Comparison of ENCODE assay signal across 9 mouse cellular contexts in genomic region chr15:101988119-101988518, GRCm38 (mm10). TPM values are rescaled to one million over a fixed set of nuclear protein-coding genes. Genes with fewer than 3 reads are reported as not detected.
DNase-seq lines count a peak whose midpoint lies in the region; ATAC-seq and TF ChIP-seq lines count a peak whose summit lies in the region.
"Had no signal": no experiment of that assay in that cellular context is flagged by ENCODE, and none has a peak within 500 bp of the region (broad histone marks: within the 10 kb centered on the region; RNA-seq: fewer than 3 reads in every experiment).

No protein-coding gene starts in this region.

- under 1% methylated on average over 10 of the region's 10 CpGs for WGBS in midbrain, embryonic 11.5 days
- 0% methylated on average over 10 of the region's 10 CpGs for WGBS in midbrain, embryonic 15.5 days
- WGBS in hindbrain, embryonic 15.5 days, result 0% methylated on average over 10 of the region's 10 CpGs
- 0% methylated on average over 10 of the region's 10 CpGs for WGBS in midbrain, embryonic 14.5 days

- no peak overlapping the region for H3K27ac ChIP-seq in midbrain, embryonic 11.5 days (ENCODE audit: low read depth, low read length)
- H3K27ac ChIP-seq in midbrain, embryonic 15.5 days, result no peak overlapping the region
- H3K27ac ChIP-seq in hindbrain, embryonic 15.5 days (replicated peaks), result no peak overlapping the region
- no peak overlapping the region for H3K27ac ChIP-seq in left cerebral cortex, adult 2 months
- no peak overlapping the region for H3K27ac ChIP-seq in midbrain, embryonic 14.5 days (replicated peaks; ENCODE audit: low read depth, low read length)
- H3K27ac ChIP-seq: embryonic facial prominence, embryonic 12.5 days had no signal

- no peaks in the 10 kb centered on the region for H3K27me3 ChIP-seq in midbrain, embryonic 11.5 days (ENCODE audit: control insufficient read depth, insufficient read depth, low read length)
- peaks cover 14% of the 10 kb centered on the region for H3K27me3 ChIP-seq in midbrain, embryonic 15.5 days (replicated peaks)
- H3K27me3 ChIP-seq in hindbrain, embryonic 15.5 days, result peaks cover 8% of the 10 kb centered on the region; the same call in 1 of the 2 replicates
- H3K27me3 ChIP-seq in midbrain, embryonic 14.5 days (ENCODE audit: control insufficient read depth, insufficient read depth, low read length), result no peaks in the 10 kb centered on the region; the same call in 1 of the 2 replicates
- H3K27me3 ChIP-seq: embryonic facial prominence, embryonic 12.5 days had no signal

- H3K4me1 ChIP-seq in midbrain, embryonic 11.5 days (ENCODE audit: control insufficient read depth, insufficient read depth, low read length), result 0 out of 2 replicates have a peak, but pooled peaks cover 5% of the 10 kb centered on the region
- H3K4me1 ChIP-seq in midbrain, embryonic 15.5 days, result 0 out of 2 replicates have a peak, but pooled peaks cover 2% of the 10 kb centered on the region
- peaks cover 6% of the 10 kb centered on the region; the same call in 1 of the 2 replicates for H3K4me1 ChIP-seq in hindbrain, embryonic 15.5 days (replicated peaks)
- H3K4me1 ChIP-seq in midbrain, embryonic 14.5 days (ENCODE audit: control insufficient read depth, insufficient read depth, low read length), result no peaks in the 10 kb centered on the region

- no peak overlapping the region for H3K4me2 ChIP-seq in midbrain, embryonic 11.5 days
- H3K4me2 ChIP-seq in midbrain, embryonic 15.5 days, result no peak overlapping the region
- peak overlapping the region; percentile 36 for H3K4me2 ChIP-seq in hindbrain, embryonic 15.5 days
- H3K4me2 ChIP-seq in midbrain, embryonic 14.5 days (ENCODE audit: low read length), result no peak overlapping the region
- H3K4me2 ChIP-seq: embryonic facial prominence, embryonic 12.5 days had no signal

- intact Hi-C loops in left cerebral cortex, adult 2 months (cut with DNase I), result loop anchor here (1.0 to 2.0 kb wide), 2 partner anchors 77 to 159 kb away; no protein-coding TSS in a partner anchor

- H3K36me3 ChIP-seq in midbrain, embryonic 11.5 days (ENCODE audit: control insufficient read depth, insufficient read depth, low read length), result no peaks in the 10 kb centered on the region
- H3K36me3 ChIP-seq in midbrain, embryonic 15.5 days (replicated peaks), result no peaks in the 10 kb centered on the region
- H3K36me3 ChIP-seq in hindbrain, embryonic 15.5 days, result no peaks in the 10 kb centered on the region
- no peaks in the 10 kb centered on the region for H3K36me3 ChIP-seq in midbrain, embryonic 14.5 days (ENCODE audit: control insufficient read depth, insufficient read depth, low read length)
- H3K36me3 ChIP-seq: embryonic facial prominence, embryonic 12.5 days had no signal

- TF ChIP-seq CTCF in left cerebral cortex, adult 2 months (IDR thresholded peaks at IDR 0.05), result peak; percentile 98

- no peak overlapping the region for H3K4me3 ChIP-seq in midbrain, embryonic 11.5 days (ENCODE audit: low read depth, low read length)
- no peak overlapping the region for H3K4me3 ChIP-seq in midbrain, embryonic 15.5 days
- H3K4me3 ChIP-seq in hindbrain, embryonic 15.5 days, result no peak overlapping the region
- H3K4me3 ChIP-seq in left cerebral cortex, adult 2 months, result no peak overlapping the region
- H3K4me3 ChIP-seq in midbrain, embryonic 14.5 days (replicated peaks; ENCODE audit: low read depth, low read length), result no peak overlapping the region
- H3K4me3 ChIP-seq: embryonic facial prominence, embryonic 12.5 days had no signal

- ATAC-seq in midbrain, embryonic 11.5 days (ENCODE audit: low FRiP score), result no peak
- ATAC-seq in midbrain, embryonic 15.5 days (replicated peaks), result no peak
- ATAC-seq in frontal cortex, adult (ENCODE audit: low TSS enrichment), result peak; percentile 54
- ATAC-seq in hindbrain, embryonic 15.5 days (ENCODE audit: low FRiP score, low read depth), result no peak
- ATAC-seq in midbrain, embryonic 14.5 days (ENCODE audit: low FRiP score, low TSS enrichment), result peak; percentile 57; the same call in 1 of the 2 replicates

- H3K9me3 ChIP-seq in midbrain, embryonic 11.5 days (ENCODE audit: control insufficient read depth, low read length), result no peaks in the 10 kb centered on the region
- no peaks in the 10 kb centered on the region for H3K9me3 ChIP-seq in midbrain, embryonic 15.5 days
- no peaks in the 10 kb centered on the region for H3K9me3 ChIP-seq in hindbrain, embryonic 15.5 days
- no peaks in the 10 kb centered on the region for H3K9me3 ChIP-seq in midbrain, embryonic 14.5 days (ENCODE audit: control insufficient read depth, low read length)
- H3K9me3 ChIP-seq: embryonic facial prominence, embryonic 12.5 days had no signal

- H3K9ac ChIP-seq in midbrain, embryonic 11.5 days (ENCODE audit: low read length), result no peak overlapping the region
- no peak overlapping the region for H3K9ac ChIP-seq in midbrain, embryonic 15.5 days
- H3K9ac ChIP-seq in hindbrain, embryonic 15.5 days, result no peak overlapping the region
- H3K9ac ChIP-seq in midbrain, embryonic 14.5 days (replicated peaks; ENCODE audit: low read length), result no peak overlapping the region
- H3K9ac ChIP-seq: embryonic facial prominence, embryonic 12.5 days had no signal

- peak; percentile 98 for DNase-seq in midbrain, embryonic 11.5 days (ENCODE audit: low spot score, missing footprints)
- DNase-seq in cerebellum, adult 9-10 months, result peak; percentile 84
- peak; percentile 80 to 88 for DNase-seq in left cerebral cortex, adult 2 months (ENCODE audit: extremely low spot score in 1 of 2, low spot score in 2 of 2)
- DNase-seq in midbrain, embryonic 14.5 days, result peak; percentile 94
- peak; percentile 79 to 91 for DNase-seq in spleen, postnatal 4 days (ENCODE audit: low spot score in 2 of 2)

RNA-seq across cellular contexts. Expression of gene Krt8, which starts 16.2 kb away (rescaled TPM):
- 9.2 and 10.2 TPM in 2 replicates for polyA plus RNA-seq in midbrain, embryonic 11.5 days (2014; fragmentation: Nextera tagmentation; extraction: Ambion mirVana)
- 1.8 and 2.0 TPM in 2 replicates for polyA plus RNA-seq in midbrain, embryonic 15.5 days (2015; fragmentation: Nextera tagmentation; extraction: Ambion mirVana)
- 3.1 and 4.6 TPM in 2 replicates for polyA plus RNA-seq in hindbrain, embryonic 15.5 days (2015; fragmentation: Nextera tagmentation; extraction: Ambion mirVana)
- total RNA-seq in left cerebral cortex, adult 2 months (2021), result under 1 TPM in 1 of 2 experiments, not detected in 1; 0.29 TPM
- polyA plus RNA-seq in midbrain, embryonic 14.5 days (2014; fragmentation: Nextera tagmentation; extraction: Ambion mirVana), result 0.15 and 0.59 TPM in 2 replicates

RNA-seq across cellular contexts. Expression of gene Krt78, which starts 34.0 kb away (rescaled TPM):
- not detected in 2 replicates for polyA plus RNA-seq in midbrain, embryonic 11.5 days (2014; fragmentation: Nextera tagmentation; extraction: Ambion mirVana)
- polyA plus RNA-seq in midbrain, embryonic 15.5 days (2015; fragmentation: Nextera tagmentation; extraction: Ambion mirVana), result not detected in 2 replicates
- polyA plus RNA-seq in hindbrain, embryonic 15.5 days (2015; fragmentation: Nextera tagmentation; extraction: Ambion mirVana), result not detected in 2 replicates
- total RNA-seq in left cerebral cortex, adult 2 months (2021), result not detected
- polyA plus RNA-seq in midbrain, embryonic 14.5 days (2014; fragmentation: Nextera tagmentation; extraction: Ambion mirVana), result not detected in 2 replicates
- polyA plus RNA-seq: embryonic facial prominence, embryonic 12.5 days had no signal

RNA-seq across cellular contexts. Expression of gene Krt18, which starts 39.9 kb away (rescaled TPM):
- 5.0 and 5.6 TPM in 2 replicates for polyA plus RNA-seq in midbrain, embryonic 11.5 days (2014; fragmentation: Nextera tagmentation; extraction: Ambion mirVana)
- 3.3 and 4.4 TPM in 2 replicates for polyA plus RNA-seq in midbrain, embryonic 15.5 days (2015; fragmentation: Nextera tagmentation; extraction: Ambion mirVana)
- 6.9 and 10.4 TPM in 2 replicates for polyA plus RNA-seq in hindbrain, embryonic 15.5 days (2015; fragmentation: Nextera tagmentation; extraction: Ambion mirVana)
- under 1 TPM; 0.33 to 0.38 TPM for total RNA-seq in left cerebral cortex, adult 2 months (2021)
- polyA plus RNA-seq in midbrain, embryonic 14.5 days (2014; fragmentation: Nextera tagmentation; extraction: Ambion mirVana), result 0.35 and 1.3 TPM in 2 replicates

RNA-seq across cellular contexts. Expression of gene Krt79, which starts 48.0 kb away (rescaled TPM):
- 0.18 and 0.25 TPM in 2 replicates for polyA plus RNA-seq in midbrain, embryonic 11.5 days (2014; fragmentation: Nextera tagmentation; extraction: Ambion mirVana)
- polyA plus RNA-seq in midbrain, embryonic 15.5 days (2015; fragmentation: Nextera tagmentation; extraction: Ambion mirVana), result 0.11 and 0.13 TPM in 2 replicates
- polyA plus RNA-seq in hindbrain, embryonic 15.5 days (2015; fragmentation: Nextera tagmentation; extraction: Ambion mirVana), result 0.41 and 0.70 TPM in 2 replicates
- not detected for total RNA-seq in left cerebral cortex, adult 2 months (2021)
- polyA plus RNA-seq in midbrain, embryonic 14.5 days (2014; fragmentation: Nextera tagmentation; extraction: Ambion mirVana), result 0.45 and 0.69 TPM in 2 replicates

Comparison
In these comparisons a context has a peak if more than half of its experiments do, and no peak if none do; other contexts are left out.
1. ATAC-seq: peak in frontal cortex, adult (single experiment) and midbrain, embryonic 14.5 days (single experiment); none in midbrain, embryonic 11.5 days (single experiment), midbrain, embryonic 15.5 days (single experiment) and hindbrain, embryonic 15.5 days (single experiment).
2. Peak in every context shown above with its lines, with median percentiles within 50 percentile points of each other: DNase-seq.